Mouse (Mus musculus) myocyte (in vitro differentiated cells): ENCODE data around the gene Olfr212.
A peak's percentile ranks its signal among the peaks of the same experiment; 100 is the strongest.

Source experiments
- CEBPB ChIP-seq: IDR thresholded peaks from 2 replicates; pipeline ENCODE4 v1.6.1; 2011; ENCODE audit warnings: mild to moderate bottlenecking, moderate library complexity; ENCODE audit not compliant: poor library complexity, insufficient read depth, severe bottlenecking
- POLR2A ChIP-seq: IDR thresholded peaks from one replicate; pipeline ENCODE4 v1.6.1; 2011; ENCODE audit warnings: low read depth, mild to moderate bottlenecking, control low read depth, moderate library complexity; ENCODE audit not compliant: insufficient read length

GRCm38 (mm10) chr6:116460544-116461283 lies 45.6 kb upstream of the Olfr212 start, which contains the start of gene Alox5:
- TF ChIP-seq POLR2A = peak; percentile 53
- no peak for TF ChIP-seq CEBPB
